Mouse (Mus musculus): ENCODE measurements at regions not wholly inside any gene's neighbourhood (a gene's known extent, or its start where the extent isn't known, plus 50 kb on each side); places are given as distances from the start of the nearest gene placed in this dataset.

- WGBS: 76% methylated on average over 17 of the region's 17 CpGs
- DNase-seq (ENCODE audit: low spot score) (no peak), ATAC-seq (replicated peaks; ENCODE audit: low FRiP score, low TSS enrichment, low read depth) (no peak)
- Histone ChIP-seq H3K9ac (ENCODE audit: low read length) (no peak overlapping the region), H3K4me2 (ENCODE audit: low read length) (peak overlapping the region; percentile 13; the same call in 1 of the 2 replicates), H3K27me3 (replicated peaks; ENCODE audit: control insufficient read depth, insufficient read depth, low read length) (no peaks in the 10 kb centered on the region), H3K36me3 (ENCODE audit: control insufficient read depth, insufficient read depth, low read length) (no peaks in the 10 kb centered on the region), H3K9me3 (ENCODE audit: control insufficient read depth, low read length) (no peaks in the 10 kb centered on the region), H3K27ac (ENCODE audit: low read depth) (peak overlapping the region; percentile 94), H3K4me1 (replicated peaks; ENCODE audit: control insufficient read depth, insufficient read depth, low read length) (peaks cover 41% of the 10 kb centered on the region), H3K4me3 (ENCODE audit: low read depth, low read length) (no peak overlapping the region)
Measured at GRCm38 (mm10) chr7:73593645-73594385, 52.2 kb upstream of the Chd2 start.

- Histone ChIP-seq H3K9me3 (ENCODE audit: control insufficient read depth, low read length) (no peaks in the 10 kb centered on the region), H3K27me3 (replicated peaks; ENCODE audit: control insufficient read depth, insufficient read depth, low read length) (no peaks in the 10 kb centered on the region), H3K27ac (ENCODE audit: low read depth) (no peak overlapping the region), H3K36me3 (ENCODE audit: control insufficient read depth, insufficient read depth, low read length) (no peaks in the 10 kb centered on the region), H3K4me3 (ENCODE audit: low read depth, low read length) (no peak overlapping the region), H3K4me1 (replicated peaks; ENCODE audit: control insufficient read depth, insufficient read depth, low read length) (peaks cover 42% of the 10 kb centered on the region), H3K4me2 (ENCODE audit: low read length) (no peak overlapping the region), H3K9ac (ENCODE audit: low read length) (no peak overlapping the region)
- WGBS: 88% methylated on average over 5 of the region's 5 CpGs
- ATAC-seq (replicated peaks; ENCODE audit: low FRiP score, low TSS enrichment, low read depth) (no peak), DNase-seq (ENCODE audit: low spot score) (no peak)
Measured at GRCm38 (mm10) chr7:73592857-73593256, 51.2 kb upstream of the Chd2 start.

Data from intestine, embryonic 14.5 days (tissue).